Mouse (Mus musculus) embryonic stem cell, embryonic (primary cell): ENCODE data around the gene Rorc.

Source experiments
- CTCF ChIA-PET, 4 experiments: fragments of 300-600 bp in 2 of 4; fragments of 350-600 bp in 2 of 4; sonication (Branson Sonifier 250); formaldehyde crosslinking; loops; one replicate each; lab custom pipeline; 2022; ENCODE audit warnings: inconsistent platforms in 2 of 4; lab: Charles Lee
- POLR2A ChIA-PET, 4 experiments: fragments of 300-600 bp in 2 of 4; fragments of 350-600 bp in 2 of 4; sonication (Branson Sonifier 250); formaldehyde crosslinking; loops; one replicate each; lab custom pipeline; 2022; ENCODE audit warnings: antibody characterized with exemption in 4 of 4, inconsistent platforms in 1 of 4; lab: Charles Lee

Gene Rorc

DNA sequence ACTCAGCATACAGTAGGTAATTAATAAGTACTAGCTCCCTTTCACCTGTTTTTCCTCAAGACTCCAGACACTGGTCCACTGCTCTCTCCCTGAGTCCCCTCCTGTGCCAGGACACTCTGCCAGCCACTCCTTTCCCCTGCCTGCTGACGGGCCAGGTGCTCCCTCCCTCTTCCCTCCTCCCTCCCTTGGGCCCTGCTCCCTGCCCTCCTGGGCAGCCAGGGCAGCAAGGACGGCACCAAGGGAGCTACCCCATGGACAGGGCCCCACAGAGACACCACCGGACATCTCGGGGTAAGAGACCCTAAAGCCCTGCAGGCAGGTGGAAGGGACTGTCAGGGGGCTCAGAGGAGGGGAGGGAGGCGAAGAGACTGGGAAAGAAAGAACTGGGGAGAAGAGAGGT lies at the start of gene Rorc:
Gene Rorc (plus strand): TSS at position 154 of the 400 bp plus-strand sequence.
- ChIA-PET CTCF (interaction anchor here in 1 of 4 experiments (1.0 to 1.2 kb wide), 2 partner anchors 84 to 530 kb away, joined by 3 read pairs; no protein-coding TSS in a partner anchor), POLR2A (interaction anchor here (0.7 to 1.5 kb wide), 8 partner anchors 8 to 150 kb away, joined by 3 to 5 read pairs (median 3); partner anchors contain the start of genes C2cd4d (in 1 of the 4) and Tdrkh (in 1 of the 4))

DNA sequence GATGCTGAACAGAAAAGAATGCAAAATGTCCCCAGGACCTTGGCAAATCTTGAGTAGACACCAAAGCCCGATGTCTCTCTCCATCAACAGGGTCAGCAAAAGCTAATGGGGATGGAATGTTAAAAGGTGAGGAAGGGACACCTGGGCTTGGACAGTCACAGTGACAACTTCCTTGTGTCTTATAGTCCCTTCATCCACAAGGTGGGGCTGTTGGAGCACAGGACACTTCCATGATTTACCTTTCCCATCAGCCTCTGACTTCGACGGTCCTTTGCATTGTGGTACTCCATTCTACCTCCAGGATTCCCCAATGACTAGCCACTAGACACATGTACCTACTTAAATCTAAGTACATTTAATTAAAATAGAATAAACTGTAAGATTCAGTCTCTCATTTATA lies 43.9 kb upstream of the Rorc start:
- ChIA-PET POLR2A (no interaction called here), CTCF (interaction anchor here in 1 of 4 experiments (0.6 kb wide), 1 partner anchor 1284 kb away, joined by 3 read pairs; no protein-coding TSS in a partner anchor)

DNA sequence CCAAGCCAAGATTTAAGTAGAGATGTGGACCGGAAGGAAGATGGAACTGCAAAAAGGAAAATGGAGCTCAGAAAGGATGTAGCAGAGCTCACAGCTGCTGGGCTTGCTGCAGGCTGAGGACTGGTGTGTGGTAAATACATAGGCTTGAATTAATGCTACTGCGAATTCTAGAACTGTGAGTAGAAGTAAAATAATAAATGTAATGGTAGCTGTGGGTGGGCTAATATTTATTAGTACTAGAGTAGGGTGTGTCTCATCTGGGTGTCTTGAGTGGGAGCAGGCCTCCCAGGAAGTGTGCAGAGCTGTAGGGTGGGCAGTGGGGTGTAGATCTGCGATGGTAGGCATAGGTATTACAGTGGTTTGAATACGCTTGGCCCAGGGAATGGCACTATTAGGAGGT lies 38.2 kb upstream of the Rorc start:
- POLR2A ChIA-PET, result interaction anchor here in 3 of 4 experiments (1.0 to 1.7 kb wide), 4 partner anchors 20 to 108 kb away, joined by 3 to 5 read pairs (median 4); no protein-coding TSS in a partner anchor
- CTCF ChIA-PET, result interaction anchor here in 2 of 4 experiments (0.6 to 1.4 kb wide), 2 partner anchors 33 to 424 kb away, joined by 3 to 6 read pairs; no protein-coding TSS in a partner anchor

DNA sequence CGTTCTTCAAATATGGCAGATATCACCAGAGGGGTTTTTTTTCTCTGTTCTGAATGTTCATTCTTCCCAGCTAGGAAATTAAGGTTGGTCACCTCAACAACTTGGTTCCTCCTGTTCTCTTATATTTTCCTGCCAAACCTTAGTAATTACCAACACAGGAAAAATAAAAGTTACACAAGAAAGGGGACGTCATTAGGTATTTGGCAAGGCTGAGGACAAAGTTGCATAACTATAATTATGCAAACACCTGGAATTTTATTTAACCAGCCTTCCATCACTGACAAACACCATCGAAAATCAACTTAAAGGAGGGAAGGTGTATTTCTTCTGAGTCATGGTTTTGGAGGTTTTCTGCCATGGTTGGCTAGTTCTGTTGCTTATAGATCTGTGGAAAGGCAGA lies 34.1 kb upstream of the Rorc start:
- ChIA-PET POLR2A (no interaction called here), CTCF (no interaction called here)

DNA sequence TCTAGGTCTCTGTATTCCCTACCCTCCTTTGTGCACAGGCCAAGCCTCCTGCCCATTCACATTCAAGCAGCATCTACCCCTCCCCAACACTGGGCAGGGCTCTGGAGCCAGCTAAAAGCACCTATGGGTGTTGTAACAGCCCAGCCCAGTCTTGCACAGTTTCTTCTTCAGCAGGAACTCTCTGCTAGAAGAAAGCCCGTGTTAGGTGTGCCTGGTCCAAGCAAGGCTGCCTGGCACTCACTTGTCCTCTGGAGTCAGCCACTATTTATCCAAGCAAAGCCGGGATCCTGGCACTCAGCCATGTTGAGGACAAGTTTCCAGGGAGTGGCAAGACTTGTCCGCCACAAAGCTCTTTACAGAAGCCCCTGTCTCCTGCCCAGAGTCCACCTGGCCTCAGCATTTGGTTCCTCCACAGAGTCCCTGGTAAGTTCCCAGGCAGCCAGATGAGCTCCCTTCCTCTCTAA lies 30.6 kb upstream of the Rorc start, which contains the start of gene Them5:
Gene Them5 (plus strand): TSS at position 141 of the 464 bp plus-strand sequence.
- ChIA-PET POLR2A (interaction anchor here in 1 of 4 experiments (1.0 kb wide), 1 partner anchor 63 kb away, joined by 3 read pairs; no protein-coding TSS in a partner anchor), CTCF (no interaction called here)

DNA sequence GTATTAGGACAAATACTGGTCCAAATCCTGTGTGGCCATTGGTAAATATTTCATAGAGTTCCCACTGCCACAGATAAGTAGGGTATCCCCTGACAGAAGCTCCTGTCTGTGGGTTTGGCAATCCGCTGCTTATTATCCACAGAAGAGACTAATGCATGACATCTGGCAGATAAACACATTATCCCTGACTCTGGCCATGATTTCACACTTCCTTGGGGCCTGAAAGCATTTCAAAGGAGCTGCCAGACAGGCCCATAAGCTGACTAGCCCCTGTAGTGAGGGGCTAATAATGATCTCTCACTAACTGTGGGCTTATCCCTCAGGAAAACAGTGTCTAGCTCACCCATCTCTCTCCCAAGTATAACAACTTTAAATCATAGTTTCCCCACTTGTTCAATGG lies 30.0 kb upstream of the Rorc start:
- ChIA-PET CTCF (interaction anchor here in 1 of 4 experiments (0.8 kb wide), 1 partner anchor 24 kb away, joined by 4 read pairs; no protein-coding TSS in a partner anchor), POLR2A (interaction anchor here in 2 of 4 experiments (1.0 to 1.1 kb wide), 2 partner anchors 62 to 106 kb away, joined by 3 read pairs; no protein-coding TSS in a partner anchor)

DNA sequence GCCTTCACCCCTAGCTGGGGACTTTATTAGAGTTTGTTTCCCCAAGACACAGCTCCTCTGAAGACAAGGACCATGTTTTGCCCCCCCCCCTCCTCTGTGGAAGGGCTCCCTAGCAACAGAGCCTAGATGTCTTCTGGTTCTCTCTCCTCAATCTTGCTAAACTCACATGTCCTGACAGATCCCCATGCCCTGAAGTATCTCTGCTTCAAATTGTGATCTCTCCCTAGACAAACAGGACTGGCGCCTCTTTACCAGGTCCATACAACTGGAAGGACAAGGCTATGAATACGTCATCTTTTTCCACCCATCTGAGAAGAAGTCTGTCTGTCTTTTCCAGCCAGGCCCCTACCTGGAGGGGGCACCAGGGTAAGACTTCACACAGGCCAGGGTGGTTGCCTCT lies 28.4 kb upstream of the Rorc start:
- ChIA-PET CTCF (no interaction called here), POLR2A (no interaction called here)

DNA sequence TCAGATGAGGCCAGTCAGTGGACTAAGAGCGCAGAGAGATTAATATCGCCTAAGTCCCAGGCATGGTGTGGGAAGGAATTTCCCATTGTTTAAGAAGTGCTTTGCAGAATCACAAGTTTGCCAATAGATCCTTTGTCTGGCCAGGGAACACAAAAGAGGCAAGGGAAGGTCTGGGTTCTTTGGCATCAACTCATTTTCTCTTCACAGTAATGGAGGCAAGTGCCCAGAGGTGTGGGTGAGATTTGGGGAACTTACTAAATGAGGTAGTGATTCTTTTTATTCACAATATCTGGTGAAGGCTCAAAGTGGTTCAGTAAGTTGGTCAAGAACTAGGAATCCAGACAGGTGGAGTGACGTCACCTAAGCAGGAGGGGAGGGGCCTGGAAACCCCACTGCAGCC lies 27.7 kb upstream of the Rorc start:
- CTCF ChIA-PET, result no interaction called here
- POLR2A ChIA-PET, result no interaction called here

DNA sequence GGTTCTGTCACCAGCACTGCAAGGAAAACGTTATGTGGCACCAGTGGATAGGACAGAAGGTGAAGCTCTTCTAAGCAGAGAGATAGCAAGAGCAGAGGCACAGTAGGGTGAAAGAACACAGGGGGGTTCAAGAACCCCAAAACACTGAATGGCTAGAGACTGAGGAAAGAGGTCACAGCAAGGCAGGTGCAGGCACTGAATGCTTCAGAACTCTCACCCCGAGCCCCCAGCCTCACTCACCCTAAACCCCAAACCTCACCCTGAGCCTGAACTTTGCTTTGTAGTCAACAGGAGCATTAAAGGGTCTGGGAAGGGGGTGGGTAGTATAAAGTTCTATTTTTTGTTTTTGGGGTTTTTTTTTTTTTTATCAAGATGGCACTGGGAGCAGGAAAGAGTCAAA lies 24.4 kb upstream of the Rorc start:
- POLR2A ChIA-PET, result interaction anchor here in 1 of 4 experiments (0.6 kb wide), 1 partner anchor 20 kb away, joined by 3 read pairs; no protein-coding TSS in a partner anchor
- CTCF ChIA-PET, result interaction anchor here in 1 of 4 experiments (1.0 kb wide), 1 partner anchor 13 kb away, joined by 3 read pairs; no protein-coding TSS in a partner anchor

DNA sequence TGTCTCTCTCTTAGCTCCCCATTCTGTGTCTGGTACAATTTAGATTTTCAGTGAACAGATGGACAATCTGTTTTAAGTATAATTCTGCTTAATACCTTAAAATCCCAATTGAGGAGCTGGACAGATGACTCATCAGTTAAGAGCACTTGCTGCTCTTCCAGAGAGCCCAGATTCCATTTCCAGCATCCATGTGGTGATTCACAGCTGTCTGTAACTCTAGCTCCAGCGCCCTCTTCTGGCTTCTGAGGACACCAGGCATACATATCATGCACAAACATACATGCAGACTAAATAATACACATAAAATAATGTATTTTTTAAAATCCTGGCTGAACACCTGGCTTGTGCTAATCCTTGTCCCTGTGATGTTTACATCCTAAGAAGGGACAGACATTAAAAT lies 11.8 kb upstream of the Rorc start:
- POLR2A ChIA-PET, result interaction anchor here in 2 of 4 experiments (0.5 to 1.2 kb wide), 3 partner anchors 9 to 153 kb away, joined by 3 read pairs; no protein-coding TSS in a partner anchor
- CTCF ChIA-PET, result interaction anchor here (0.6 to 1.3 kb wide), 6 partner anchors 9 to 96 kb away, joined by 3 read pairs; no protein-coding TSS in a partner anchor

DNA sequence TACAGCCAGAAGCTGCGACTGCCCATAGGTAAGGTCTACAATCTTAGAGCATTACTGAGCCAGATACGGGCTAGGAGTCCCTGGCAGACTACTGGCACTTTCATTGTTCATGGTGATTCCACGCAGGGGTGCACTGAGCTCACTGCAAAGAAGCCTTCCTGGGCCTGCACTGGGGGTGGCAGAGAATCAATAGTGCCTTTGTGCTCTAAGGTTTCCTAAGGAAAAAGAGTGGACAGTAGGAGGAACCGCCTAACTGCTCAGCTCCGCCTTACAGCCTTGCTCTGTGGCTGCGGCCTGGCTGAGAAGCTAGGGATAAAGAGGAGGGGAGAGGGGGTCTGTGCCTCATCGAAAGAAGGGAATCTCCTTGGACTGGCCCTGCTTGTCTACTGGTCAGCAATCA lies 10.5 kb upstream of the Rorc start, which contains the start of gene C2cd4d:
Gene C2cd4d (plus strand): TSS at position 301 of the 400 bp plus-strand sequence.
- POLR2A ChIA-PET, result interaction anchor here in 3 of 4 experiments (0.7 to 1.6 kb wide), 5 partner anchors 10 to 111 kb away, joined by 3 to 4 read pairs (median 3); partner anchors contain the start of gene Rorc (in 1 of the 3)
- CTCF ChIA-PET, result interaction anchor here in 1 of 4 experiments (0.6 kb wide), 1 partner anchor 78 kb away, joined by 3 read pairs; no protein-coding TSS in a partner anchor

DNA sequence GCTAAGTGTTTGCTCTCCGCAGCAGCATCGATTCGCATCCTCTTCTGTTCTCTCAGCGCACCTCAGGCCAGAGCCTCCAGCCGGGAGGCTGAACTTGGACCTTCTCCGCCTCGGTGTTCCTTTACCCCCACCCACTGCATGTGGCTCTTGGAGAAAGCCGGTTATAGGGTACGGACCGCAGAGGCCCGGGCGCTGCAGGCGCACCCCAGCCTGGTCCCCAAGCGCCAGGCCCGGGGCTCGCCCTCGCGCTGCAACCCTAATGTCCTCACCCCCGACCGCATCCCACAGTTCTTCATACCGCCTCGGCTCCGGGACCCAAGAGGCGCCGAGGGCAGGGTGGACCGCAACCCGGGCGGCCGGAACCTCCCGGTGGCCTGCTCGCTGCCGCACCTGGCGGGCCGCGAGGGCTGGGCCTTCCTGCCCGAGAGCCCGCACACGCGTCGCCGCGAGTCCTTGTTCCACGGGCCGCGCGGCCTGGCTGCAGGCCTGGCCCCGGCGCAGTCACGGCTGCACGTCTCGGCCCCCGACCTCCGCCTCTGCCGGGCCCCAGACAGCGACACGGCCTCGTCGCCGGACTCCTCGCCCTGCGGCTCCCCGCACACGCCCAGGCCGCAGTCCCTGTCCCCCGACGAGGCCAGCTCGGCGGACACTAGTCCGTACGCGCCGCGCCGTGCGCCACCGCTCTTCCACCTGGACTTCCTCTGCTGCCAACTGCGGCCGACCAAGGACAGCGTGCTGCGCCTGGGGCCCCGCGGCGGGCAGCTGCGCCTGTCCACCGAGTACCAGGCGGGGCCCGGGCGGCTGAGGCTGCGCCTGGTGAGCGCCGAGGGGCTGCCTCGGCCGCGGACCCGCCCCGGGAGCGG lies 9.1 kb upstream of the Rorc start:
- CTCF ChIA-PET, result interaction anchor here in 2 of 4 experiments (0.5 to 1.5 kb wide), 2 partner anchors 79 to 817 kb away, joined by 5 read pairs; partner anchors contain the start of gene Mrpl9 (in 1 of the 2)
- POLR2A ChIA-PET, result interaction anchor here in 2 of 4 experiments (0.6 to 1.6 kb wide), 4 partner anchors 14 to 150 kb away, joined by 3 read pairs; no protein-coding TSS in a partner anchor

DNA sequence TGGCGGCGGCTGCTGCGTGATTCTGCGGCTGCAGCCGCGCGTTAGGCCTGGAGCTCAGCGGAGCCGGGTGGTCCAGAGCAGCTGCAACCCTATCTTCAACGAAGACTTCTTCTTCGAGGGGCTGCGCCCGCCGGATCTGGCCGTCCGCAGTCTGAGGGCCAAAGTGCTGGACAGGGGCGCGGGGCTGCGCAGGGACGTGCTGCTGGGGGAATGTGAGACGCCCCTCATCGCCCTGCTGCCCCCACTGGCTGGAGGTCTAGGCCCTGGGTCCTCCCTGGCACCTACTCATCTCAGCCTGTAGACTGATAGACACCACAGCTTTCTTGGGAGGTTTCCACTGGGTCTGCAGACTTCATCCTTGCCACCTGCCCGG lies 8.5 kb upstream of the Rorc start:
- ChIA-PET POLR2A (interaction anchor here in 1 of 4 experiments (1.0 kb wide), 1 partner anchor 13 kb away, joined by 3 read pairs; no protein-coding TSS in a partner anchor), CTCF (interaction anchor here in 2 of 4 experiments (0.6 to 1.5 kb wide), 3 partner anchors 78 to 524 kb away, joined by 3 to 7 read pairs (median 5); partner anchors contain the start of gene Mrpl9 (in 1 of the 2))

DNA sequence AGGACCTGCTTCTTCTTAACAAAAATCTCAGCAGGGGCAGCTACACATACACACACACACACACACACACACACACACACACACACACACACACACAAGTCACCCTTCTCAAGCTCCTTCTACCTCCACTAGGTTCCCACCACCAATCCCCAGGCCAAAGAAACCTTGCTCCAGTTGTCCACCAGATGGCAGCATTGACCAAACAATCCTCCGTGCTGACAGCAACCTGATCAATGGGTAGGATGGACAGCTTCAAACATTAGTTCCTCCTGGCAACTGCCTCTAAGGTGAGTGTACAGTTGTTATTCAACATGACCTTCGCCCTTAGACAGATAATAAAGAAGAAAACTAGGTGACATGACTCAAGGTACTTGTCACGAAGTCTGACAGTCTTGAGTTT lies 5.8 kb upstream of the Rorc start:
- ChIA-PET POLR2A (interaction anchor here in 2 of 4 experiments (0.6 to 2.6 kb wide), 9 partner anchors 11 to 1286 kb away, joined by 3 to 8 read pairs (median 3); partner anchors contain the start of genes Mrpl9 (in 1 of the 2) and Oaz3 (in 1 of the 2)), CTCF (interaction anchor here (0.6 to 2.1 kb wide), 66 partner anchors 10 to 662 kb away, joined by 3 to 20 read pairs (median 4); partner anchors contain the start of genes Mrpl9 (in 2 of the 4), Oaz3 (in 2 of the 4) and Tdrkh (in 1 of the 4))

DNA sequence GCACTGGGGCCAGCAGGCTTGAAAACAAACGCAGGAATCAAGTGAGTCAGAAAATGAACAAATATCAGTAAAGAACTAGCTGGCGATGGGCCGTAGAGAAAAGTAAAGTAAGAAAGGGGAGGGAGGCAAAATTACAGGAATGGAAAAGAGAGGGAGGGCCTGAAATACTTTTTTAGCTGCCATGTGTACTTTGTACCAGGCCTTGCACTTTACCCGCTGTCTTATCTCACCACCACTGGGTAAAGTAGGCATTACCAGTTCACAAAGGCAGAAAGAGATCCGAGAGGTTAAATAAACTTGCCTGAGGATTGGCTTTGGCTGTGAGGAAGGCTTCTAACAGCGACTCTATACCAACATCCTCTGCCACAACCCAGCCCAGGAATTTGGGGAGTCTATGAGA lies 5.1 kb upstream of the Rorc start:
- ChIA-PET CTCF (interaction anchor here in 3 of 4 experiments (0.7 to 2.1 kb wide), 17 partner anchors 10 to 536 kb away, joined by 3 to 20 read pairs (median 7); partner anchors contain the start of genes Mrpl9 (in 2 of the 3) and Oaz3 (in 2 of the 3)), POLR2A (interaction anchor here in 2 of 4 experiments (0.6 to 2.6 kb wide), 4 partner anchors 10 to 394 kb away, joined by 3 to 8 read pairs (median 4); partner anchors contain the start of genes Mrpl9 (in 1 of the 2) and Oaz3 (in 1 of the 2))

DNA sequence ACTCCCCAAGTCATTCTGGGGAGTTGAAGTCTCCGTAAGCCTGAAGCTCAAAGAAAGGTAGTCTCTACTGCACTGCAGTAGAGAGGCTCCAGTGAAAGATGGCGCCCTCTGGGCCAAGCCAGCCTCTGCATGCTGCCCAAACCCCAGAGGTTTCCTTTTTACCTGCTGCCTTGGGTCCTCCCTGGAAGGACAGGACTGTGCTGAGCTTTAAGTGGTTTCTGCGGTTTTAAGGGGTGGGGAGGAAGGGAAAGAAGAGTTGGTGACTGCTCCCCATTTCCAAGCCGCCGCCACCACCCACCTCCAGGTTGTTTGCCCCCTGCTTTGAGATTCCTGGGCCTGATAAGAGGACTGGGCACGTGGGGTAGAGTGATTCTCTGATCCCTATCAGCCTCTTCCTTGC lies 4.0 kb upstream of the Rorc start:
- POLR2A ChIA-PET, result interaction anchor here in 2 of 4 experiments (0.6 to 3.3 kb wide), 7 partner anchors 9 to 646 kb away, joined by 3 to 15 read pairs (median 3); partner anchors contain the start of genes Mrpl9 (in 1 of the 2), Oaz3 (in 1 of the 2) and Tdrkh (in 1 of the 2)

DNA sequence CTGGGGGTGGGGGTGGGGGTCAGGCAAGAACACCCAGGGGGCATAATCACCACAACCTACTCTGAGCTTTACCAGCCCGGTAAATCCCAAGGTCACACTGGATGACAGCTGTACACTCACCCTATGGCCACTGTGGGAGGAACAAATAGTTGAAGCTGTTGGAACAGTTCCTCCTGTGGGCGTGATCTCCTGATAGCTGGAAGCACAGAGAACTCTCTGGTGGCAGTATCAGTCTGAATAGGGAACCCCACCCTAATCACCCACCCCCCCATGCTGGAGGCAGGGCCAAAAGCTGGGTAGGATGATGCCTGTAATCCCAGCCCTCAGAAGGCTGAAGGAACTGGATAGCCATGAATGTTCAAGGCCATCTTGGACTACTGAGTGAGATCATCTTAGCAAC lies 2.9 kb upstream of the Rorc start:
- POLR2A ChIA-PET, result interaction anchor here in 2 of 4 experiments (0.6 to 3.3 kb wide), 10 partner anchors 7 to 221 kb away, joined by 3 to 15 read pairs (median 3); partner anchors contain the start of genes Mrpl9 (in 1 of the 2), Oaz3 (in 1 of the 2) and Tdrkh (in 1 of the 2)
- CTCF ChIA-PET, result interaction anchor here (0.5 to 2.2 kb wide), 9 partner anchors 9 to 1474 kb away, joined by 3 to 6 read pairs (median 4); no protein-coding TSS in a partner anchor

More for the DNA sequence above, 4.0 kb upstream of the Rorc start:
- CTCF ChIA-PET, result interaction anchor here (0.6 to 2.2 kb wide), 6 partner anchors 53 to 455 kb away, joined by 3 to 5 read pairs (median 3); no protein-coding TSS in a partner anchor
